Mouse (Mus musculus) spleen, adult 18-20 months (tissue): ENCODE results near the gene Rdh11.
A peak's percentile ranks its signal among the peaks of the same experiment; 100 is the strongest.

Experiments used
- DNase-seq, 2 experiments: peaks; one replicate each; pipeline ENCODE4 v3.0.0; 2022; ENCODE audit warnings: mixed read lengths in 2 of 2

Gene Rdh11

GRCm38 (mm10) chr12:79138999-79139398 is 53.1 kb downstream of the Rdh11 start:
- DNase-seq = no peak

- no peak for DNase-seq
Observed at GRCm38 (mm10) chr12:79136949-79137348, 55.1 kb downstream of the Rdh11 start.

GRCm38 (mm10) chr12:79135105-79135504 is 57.0 kb downstream of the Rdh11 start:
- DNase-seq = no peak

- no peak for DNase-seq
Observed at GRCm38 (mm10) chr12:79134676-79135075, 57.4 kb downstream of the Rdh11 start.

DNA sequence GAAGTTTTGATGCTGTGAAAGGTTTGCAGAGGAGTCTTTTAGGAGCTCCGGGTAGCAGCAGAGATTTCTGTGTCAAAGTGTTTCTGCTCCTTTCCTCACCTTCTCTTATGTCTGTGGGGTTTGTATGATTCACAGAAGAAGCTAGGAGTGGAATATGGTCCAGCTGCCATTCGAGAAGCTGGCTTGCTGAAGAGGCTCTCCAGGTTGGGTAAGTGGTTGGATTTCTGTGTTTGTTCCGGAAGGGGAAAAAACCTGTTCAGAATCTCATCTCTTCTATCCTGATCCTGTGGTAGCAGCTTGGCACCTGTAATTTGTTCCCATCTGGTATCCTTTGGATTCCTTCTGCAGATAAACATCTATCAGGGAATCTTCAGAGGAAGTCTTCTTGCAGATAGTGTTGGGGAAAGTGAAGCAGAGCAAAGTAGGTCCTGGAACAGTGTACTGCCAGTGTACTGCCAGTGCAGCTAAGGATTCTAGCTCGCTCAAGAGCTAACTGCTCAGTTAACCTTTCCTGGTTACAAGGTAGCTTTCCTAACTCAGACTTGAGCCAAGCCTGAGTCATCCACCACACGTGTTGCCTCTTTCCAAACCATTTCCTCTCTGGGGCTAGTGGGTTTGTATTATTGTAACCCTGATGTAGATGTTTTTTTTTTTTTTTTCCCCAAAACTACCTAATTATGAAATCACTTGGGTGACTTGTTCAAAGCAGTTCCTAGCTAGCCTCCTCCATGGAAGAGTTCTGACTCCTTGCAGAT is 60.2 kb downstream of the Rdh11 start:
- no peak for DNase-seq

GRCm38 (mm10) chr12:79131178-79131675 is 60.9 kb downstream of the Rdh11 start:
- DNase-seq = no peak

- DNase-seq = peak; percentile 66 to 75
Observed at GRCm38 (mm10) chr12:79130299-79131177, 61.6 kb downstream of the Rdh11 start, which contains the start of gene Arg2. TSS of gene Arg2 (plus strand) at chr12:79130777.
